Mouse (Mus musculus) myocyte (in vitro differentiated cells): ENCODE measurements at regions not wholly inside any gene's neighbourhood (a gene's known extent, or its start where the extent isn't known, plus 50 kb on each side); places are given as distances from the start of the nearest gene placed in this dataset.

Source experiments
- H3K27me3 ChIP-seq: one replicate; pipeline ENCODE4 v1.6.1; 2011; ENCODE audit not compliant: control insufficient read depth, insufficient read depth, insufficient read length
- H3K36me3 ChIP-seq: one replicate; pipeline ENCODE4 v1.6.1; 2011; ENCODE audit not compliant: control insufficient read depth, insufficient read depth
- H3K4me2 ChIP-seq: one replicate; pipeline ENCODE4 v1.6.1; 2011; ENCODE audit warnings: low read depth, control low read depth
- H3K4me3 ChIP-seq: one replicate; pipeline ENCODE4 v1.5.1; 2011; ENCODE audit warnings: mild to moderate bottlenecking, control low read depth, moderate library complexity
- H3K79me2 ChIP-seq: one replicate; pipeline ENCODE4 v1.6.1; 2011; ENCODE audit not compliant: control insufficient read depth, insufficient read depth
- H3ac ChIP-seq: one replicate; pipeline ENCODE4 v1.6.1; 2011; ENCODE audit not compliant: control insufficient read depth, insufficient read length
- CEBPB ChIP-seq: IDR thresholded peaks from 2 replicates; pipeline ENCODE4 v1.6.1; 2011; ENCODE audit warnings: mild to moderate bottlenecking, moderate library complexity; ENCODE audit not compliant: poor library complexity, insufficient read depth, severe bottlenecking
- E2F4 ChIP-seq: IDR thresholded peaks from one replicate; pipeline ENCODE4 v1.6.1; 2011; ENCODE audit warnings: mild to moderate bottlenecking, control low read depth, moderate library complexity; ENCODE audit not compliant: insufficient read depth
- MAX ChIP-seq: IDR thresholded peaks from one replicate; pipeline ENCODE4 v1.6.1; 2011; ENCODE audit warnings: low read depth, mild to moderate bottlenecking, control low read depth
- MYOD1 ChIP-seq, 3 experiments: IDR thresholded peaks; one replicate each; pipeline ENCODE4 v1.6.1; 2011; ENCODE audit warnings: control low read depth in 2 of 3, low read depth in 2 of 3, mild to moderate bottlenecking in 2 of 3, moderate library complexity in 1 of 3; ENCODE audit not compliant: insufficient read length in 2 of 3, control insufficient read depth in 1 of 3
- MYOG ChIP-seq, 3 experiments: IDR thresholded peaks; one replicate each; pipeline ENCODE4 v1.6.1; 2011; ENCODE audit warnings: control low read depth in 2 of 3, low read depth in 2 of 3, mild to moderate bottlenecking in 2 of 3; ENCODE audit not compliant: insufficient read length in 2 of 3, control insufficient read depth in 1 of 3, insufficient read depth in 1 of 3
- POLR2A ChIP-seq: IDR thresholded peaks from one replicate; pipeline ENCODE4 v1.6.1; 2011; ENCODE audit warnings: low read depth, mild to moderate bottlenecking, control low read depth, moderate library complexity; ENCODE audit not compliant: insufficient read length
- POLR2AphosphoS2 ChIP-seq: IDR thresholded peaks from one replicate; pipeline ENCODE4 v1.6.1; 2011; ENCODE audit warnings: low read depth, control low read depth; ENCODE audit not compliant: insufficient read length
- REST ChIP-seq: IDR thresholded peaks from one replicate; pipeline ENCODE4 v1.6.1; 2011; ENCODE audit warnings: mild to moderate bottlenecking, control low read depth, moderate library complexity; ENCODE audit not compliant: insufficient read depth, insufficient read length
- SRF ChIP-seq: IDR thresholded peaks from one replicate; pipeline ENCODE4 v1.6.1; 2011; ENCODE audit warnings: low read depth; ENCODE audit not compliant: control insufficient read depth, insufficient read length
- TCF12 ChIP-seq: IDR thresholded peaks from one replicate; pipeline ENCODE4 v1.6.1; 2011; ENCODE audit warnings: mild to moderate bottlenecking, control low read depth; ENCODE audit not compliant: poor library complexity, insufficient read depth, severe bottlenecking
- TCF3 ChIP-seq: IDR thresholded peaks from one replicate; pipeline ENCODE4 v1.6.1; 2011; ENCODE audit warnings: low read depth, control low read depth; ENCODE audit not compliant: insufficient read length
- USF1 ChIP-seq: IDR thresholded peaks from one replicate; pipeline ENCODE4 v1.6.1; 2011; ENCODE audit warnings: low read depth, mild to moderate bottlenecking, control low read depth, moderate library complexity

GRCm38 (mm10) chr19:21154162-21154561, 117.9 kb upstream of the Zfand5 start:
- H3K36me3 ChIP-seq = no peaks in the 10 kb centered on the region
- no peak overlapping the region for H3ac ChIP-seq
- no peak overlapping the region for H3K4me2 ChIP-seq
- TF ChIP-seq TCF3 (no peak), MAX (no peak), MYOG (IDR thresholded peaks at IDR 0.05; ENCODE audit: control insufficient read depth in 1 of 3, insufficient read depth in 1 of 3, insufficient read length in 2 of 3, low read depth in 2 of 3) (no peak), TCF12 (no peak), REST (no peak), POLR2A (no peak), CEBPB (no peak), MYOD1 (IDR thresholded peaks at IDR 0.05; ENCODE audit: control insufficient read depth in 1 of 3, insufficient read length in 2 of 3, low read depth in 2 of 3) (no peak), E2F4 (no peak), POLR2AphosphoS2 (no peak), SRF (no peak), USF1 (no peak)
- H3K4me3 ChIP-seq = no peak overlapping the region
- H3K27me3 ChIP-seq = no peaks in the 10 kb centered on the region
- H3K79me2 ChIP-seq = no peaks in the 10 kb centered on the region

GRCm38 (mm10) chr19:21152027-21152426, 120.1 kb upstream of the Zfand5 start:
- no peak overlapping the region for H3K4me3 ChIP-seq
- H3K79me2 ChIP-seq = no peaks in the 10 kb centered on the region
- H3K4me2 ChIP-seq = no peak overlapping the region
- no peak overlapping the region for H3ac ChIP-seq
- no peaks in the 10 kb centered on the region for H3K36me3 ChIP-seq
- TF ChIP-seq TCF3 (no peak), MYOG (IDR thresholded peaks at IDR 0.05; ENCODE audit: control insufficient read depth in 1 of 3, insufficient read depth in 1 of 3, insufficient read length in 2 of 3, low read depth in 2 of 3) (no peak)
- no peaks in the 10 kb centered on the region for H3K27me3 ChIP-seq

DNA sequence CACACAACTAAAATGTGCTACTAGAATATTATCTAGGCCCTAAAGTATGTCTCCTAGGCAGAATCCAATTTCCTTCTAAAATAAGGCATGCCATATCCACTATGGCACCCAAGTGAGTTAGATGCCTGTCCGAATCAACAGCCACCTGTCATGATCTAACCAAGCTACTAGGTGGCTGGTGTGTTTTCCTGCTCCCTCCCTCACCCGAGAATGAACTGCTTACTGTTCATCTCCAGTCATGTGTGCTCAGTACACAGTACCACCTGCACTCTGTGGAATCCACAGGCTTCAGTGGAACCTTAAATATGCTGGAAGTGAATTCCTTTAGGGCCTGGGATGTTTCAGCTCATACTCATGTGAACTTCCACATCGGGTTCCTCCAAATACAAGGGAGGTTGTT, 121.2 kb upstream of the Zfand5 start:
- no peak for TF ChIP-seq E2F4
- peak in 1 of 3 experiments; percentile 57 for TF ChIP-seq MYOG (IDR thresholded peaks at IDR 0.05; ENCODE audit: control insufficient read depth in 1 of 3, insufficient read depth in 1 of 3, insufficient read length in 2 of 3, low read depth in 2 of 3)
- TF ChIP-seq MAX = no peak
- no peak for TF ChIP-seq USF1
- no peak for TF ChIP-seq POLR2A
- no peak for TF ChIP-seq REST
- TF ChIP-seq POLR2AphosphoS2 = no peak
- no peak for TF ChIP-seq CEBPB
- no peak for TF ChIP-seq TCF12
- peak in 1 of 3 experiments; percentile 39 for TF ChIP-seq MYOD1 (IDR thresholded peaks at IDR 0.05; ENCODE audit: control insufficient read depth in 1 of 3, insufficient read length in 2 of 3, low read depth in 2 of 3)
- no peak for TF ChIP-seq TCF3
- no peak overlapping the region for H3K4me3 ChIP-seq
- H3K27me3 ChIP-seq = no peaks in the 10 kb centered on the region
- no peaks in the 10 kb centered on the region for H3K36me3 ChIP-seq
- H3K79me2 ChIP-seq = no peaks in the 10 kb centered on the region
- no peak overlapping the region for H3K4me2 ChIP-seq
- H3ac ChIP-seq = no peak overlapping the region

- Histone ChIP-seq H3K4me2 (no peak overlapping the region), H3ac (no peak overlapping the region), H3K36me3 (no peaks in the 10 kb centered on the region), H3K79me2 (no peaks in the 10 kb centered on the region), H3K27me3 (no peaks in the 10 kb centered on the region), H3K4me3 (no peak overlapping the region)
- TF ChIP-seq E2F4 (no peak), MAX (no peak), SRF (no peak), TCF3 (no peak), POLR2AphosphoS2 (no peak), REST (no peak), POLR2A (no peak), USF1 (no peak), CEBPB (no peak), MYOG (IDR thresholded peaks at IDR 0.05; ENCODE audit: control insufficient read depth in 1 of 3, insufficient read depth in 1 of 3, insufficient read length in 2 of 3, low read depth in 2 of 3) (no peak), TCF12 (no peak), MYOD1 (IDR thresholded peaks at IDR 0.05; ENCODE audit: control insufficient read depth in 1 of 3, insufficient read length in 2 of 3, low read depth in 2 of 3) (no peak)
Observed at GRCm38 (mm10) chr19:21150241-21150640, 121.8 kb upstream of the Zfand5 start.

GRCm38 (mm10) chr19:21146860-21147390, 125.2 kb upstream of the Zfand5 start:
- Histone ChIP-seq H3ac (no peak overlapping the region), H3K79me2 (no peaks in the 10 kb centered on the region), H3K4me2 (no peak overlapping the region), H3K27me3 (no peaks in the 10 kb centered on the region), H3K36me3 (no peaks in the 10 kb centered on the region), H3K4me3 (no peak overlapping the region)
- TF ChIP-seq SRF = no peak
- TF ChIP-seq E2F4 = no peak
- no peak for TF ChIP-seq MYOD1 (IDR thresholded peaks at IDR 0.05; ENCODE audit: control insufficient read depth in 1 of 3, insufficient read length in 2 of 3, low read depth in 2 of 3)
- no peak for TF ChIP-seq REST
